Mouse (Mus musculus): ENCODE measurements around the gene Whamm. TPM values are rescaled to one million over a fixed set of nuclear protein-coding genes. Genes with fewer than 3 reads are reported as not detected.

The Whamm gene
- polyA plus RNA-seq, 1 experiment, result 30.4 TPM

DNA sequence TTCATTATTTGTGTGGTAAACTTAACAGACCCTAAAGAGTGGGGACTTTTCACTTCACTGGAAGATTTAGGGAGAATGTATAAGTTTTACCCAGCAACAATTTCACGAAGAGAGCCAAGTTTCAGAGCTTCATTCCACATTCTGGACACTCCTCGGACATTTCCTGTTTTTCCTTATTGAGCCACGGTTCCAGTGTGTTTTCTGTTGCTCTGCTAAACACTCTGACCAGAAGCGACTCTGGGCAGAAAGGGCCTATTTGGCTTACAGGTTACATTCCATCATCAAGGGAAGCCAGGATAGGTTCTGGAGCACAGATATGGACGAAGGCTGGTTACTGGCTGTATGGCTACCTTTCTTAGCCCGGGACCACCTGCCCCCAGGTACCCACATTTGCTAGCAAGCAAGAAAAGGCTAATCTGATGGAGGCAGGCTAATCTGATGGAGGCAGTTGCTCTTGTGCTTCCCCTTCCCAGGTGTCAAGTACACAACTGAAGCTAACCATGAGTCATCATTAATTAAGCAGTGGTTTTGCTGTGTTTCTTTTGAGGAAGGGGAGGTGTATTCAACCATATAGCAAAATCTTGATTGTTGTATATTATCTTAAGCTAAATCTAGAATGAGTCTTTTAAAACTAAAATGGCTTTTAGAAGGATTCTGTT lies 1.7 kb downstream of the Whamm start:
- TF ChIP-seq GATA1 (IDR thresholded peaks at IDR 0.05; ENCODE audit: low read length), result peak; percentile 65

DNA sequence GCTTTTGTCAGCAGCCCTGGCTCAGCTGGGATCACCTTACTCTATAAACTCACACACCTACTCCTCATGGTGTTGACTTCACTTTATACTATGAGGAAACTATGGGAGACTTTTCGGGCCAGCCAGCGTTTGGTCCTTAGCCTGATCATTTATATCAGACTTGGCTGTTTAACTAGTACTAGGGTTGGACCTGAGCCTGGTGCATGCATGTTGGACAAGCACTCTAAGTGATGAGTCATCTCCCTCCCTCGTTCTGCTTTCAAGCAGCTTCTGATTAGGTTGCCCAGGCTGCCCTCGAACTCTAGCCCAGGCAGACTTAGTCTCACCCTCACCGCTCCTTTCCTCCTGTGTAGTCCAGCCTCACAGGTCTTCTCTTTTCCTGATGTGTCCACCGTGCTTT lies 2.3 kb downstream of the Whamm start:
- no peak for TF ChIP-seq GATA1 (IDR thresholded peaks at IDR 0.05; ENCODE audit: low read length)

DNA sequence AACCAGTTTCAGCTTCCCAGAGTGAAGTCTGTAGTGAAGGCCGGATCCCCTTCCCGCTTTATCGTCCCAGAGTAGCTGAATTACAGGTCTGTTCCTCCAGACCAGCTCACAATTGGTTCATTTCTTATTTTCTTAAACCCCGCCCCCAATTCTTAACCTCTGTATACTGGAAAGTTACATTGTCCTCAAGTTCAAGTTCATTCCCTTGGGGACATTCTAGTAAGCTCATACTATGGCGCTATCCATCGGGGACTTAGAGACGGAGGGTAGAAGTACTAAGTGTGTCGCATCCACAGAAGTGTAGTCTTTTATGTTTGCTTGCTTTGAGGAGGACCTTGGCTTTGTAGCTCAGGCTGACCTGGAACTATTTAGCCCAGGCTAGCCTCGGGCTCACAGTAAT lies 2.8 kb downstream of the Whamm start:
- no peak for TF ChIP-seq GATA1 (IDR thresholded peaks at IDR 0.05; ENCODE audit: low read length)

DNA sequence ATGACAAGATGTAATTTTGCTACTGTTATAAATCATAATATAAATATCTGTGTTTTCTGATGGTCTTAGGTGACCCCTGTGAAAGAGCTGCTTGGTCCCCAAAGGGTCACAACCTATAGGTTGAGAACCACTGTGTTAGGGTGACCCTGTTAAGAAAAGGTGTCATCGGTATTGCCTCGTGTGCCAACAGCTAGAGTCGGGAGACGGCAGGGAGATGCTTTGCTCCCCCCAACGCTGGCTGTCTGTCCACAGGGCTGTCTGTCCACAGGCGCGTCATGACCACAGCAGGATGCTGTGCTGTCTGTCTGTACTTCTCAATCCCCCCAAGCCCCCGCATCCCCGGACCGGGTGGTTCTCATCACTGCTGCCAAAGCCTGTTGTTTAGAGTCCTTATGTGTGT lies 4.5 kb downstream of the Whamm start:
- TF ChIP-seq GATA1 (IDR thresholded peaks at IDR 0.05; ENCODE audit: low read length), result no peak

DNA sequence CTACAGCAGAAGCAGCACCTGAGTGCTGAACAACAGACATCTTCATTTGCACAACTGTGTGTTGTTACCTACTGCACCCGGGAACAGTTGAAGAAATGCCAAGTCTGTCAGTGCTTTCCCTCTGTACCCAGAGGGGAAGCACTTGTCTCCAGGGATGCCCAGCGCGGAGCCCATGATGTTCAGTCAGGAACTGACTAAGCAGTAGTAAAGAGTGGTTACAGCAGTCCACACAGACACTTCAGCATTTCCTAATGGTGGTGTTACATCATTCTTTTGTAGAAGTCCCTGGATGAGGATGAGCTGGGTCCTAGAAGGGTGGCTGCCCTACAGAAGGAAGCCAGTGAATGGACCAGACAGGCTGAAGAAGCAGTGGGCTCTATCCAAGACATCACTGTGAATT lies 6.8 kb downstream of the Whamm start:
- TF ChIP-seq GATA1 (IDR thresholded peaks at IDR 0.05; ENCODE audit: low read length), result no peak

DNA sequence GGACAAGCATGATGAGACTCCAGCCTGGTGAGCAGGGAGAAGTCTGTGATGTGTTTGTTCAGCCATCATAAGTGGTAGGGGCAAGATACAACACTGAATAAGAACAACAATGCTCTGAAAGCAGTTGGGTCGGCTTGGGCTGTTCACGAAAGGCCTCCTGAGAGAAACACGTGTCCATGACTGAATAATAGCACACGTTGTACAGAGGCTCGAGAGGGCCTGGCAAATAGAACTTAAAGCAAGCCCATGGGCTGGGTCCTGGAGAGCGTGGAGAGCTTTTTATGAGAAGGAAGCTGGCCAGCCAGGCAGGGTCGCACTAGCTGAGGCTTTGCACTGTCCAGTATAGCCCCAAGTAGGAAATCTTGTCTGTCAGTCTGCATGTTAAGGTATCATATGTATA lies 7.3 kb downstream of the Whamm start:
- TF ChIP-seq GATA1 (IDR thresholded peaks at IDR 0.05; ENCODE audit: low read length), result no peak

DNA sequence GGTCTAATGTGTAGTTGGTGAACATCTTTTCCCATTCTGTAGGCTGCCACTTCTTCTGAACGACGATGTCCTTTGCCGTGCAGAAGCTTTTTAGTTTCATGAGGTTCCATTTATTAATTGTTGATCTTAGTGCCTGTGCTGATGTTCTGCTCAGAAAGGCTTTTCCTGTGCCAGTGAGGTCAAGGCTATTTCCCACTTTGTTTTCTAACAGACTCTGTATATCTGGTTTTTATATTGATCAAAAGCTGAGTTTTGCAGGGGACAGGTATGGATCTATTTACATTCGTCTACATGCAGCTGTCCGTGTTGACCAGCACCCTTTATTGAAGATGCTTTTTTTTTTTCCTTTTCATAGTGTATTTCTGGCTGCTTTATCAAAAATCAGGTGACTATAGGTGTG lies 8.2 kb downstream of the Whamm start:
- TF ChIP-seq GATA1 (IDR thresholded peaks at IDR 0.05; ENCODE audit: low read length), result no peak

DNA sequence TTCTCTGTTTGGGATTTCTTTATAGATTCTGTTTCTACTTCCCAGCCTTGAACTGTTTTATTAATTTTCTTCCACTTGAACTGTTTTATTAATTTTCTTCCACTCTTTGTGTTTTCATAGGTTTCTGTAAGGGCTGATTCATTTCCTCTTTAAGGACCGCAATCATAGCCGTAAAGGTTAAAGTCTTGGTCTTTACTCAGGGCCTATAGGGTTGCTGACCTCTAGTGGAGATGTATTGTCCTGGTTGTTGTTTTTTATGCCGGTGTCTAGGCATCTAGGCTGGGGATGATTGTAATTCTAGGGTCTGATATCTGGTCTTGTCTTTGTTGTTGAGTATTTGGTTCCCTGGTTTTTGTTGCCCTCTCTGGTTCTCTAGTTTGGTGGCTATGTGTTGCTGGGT lies 12.4 kb downstream of the Whamm start:
- no peak for TF ChIP-seq GATA1 (IDR thresholded peaks at IDR 0.05; ENCODE audit: low read length)

DNA sequence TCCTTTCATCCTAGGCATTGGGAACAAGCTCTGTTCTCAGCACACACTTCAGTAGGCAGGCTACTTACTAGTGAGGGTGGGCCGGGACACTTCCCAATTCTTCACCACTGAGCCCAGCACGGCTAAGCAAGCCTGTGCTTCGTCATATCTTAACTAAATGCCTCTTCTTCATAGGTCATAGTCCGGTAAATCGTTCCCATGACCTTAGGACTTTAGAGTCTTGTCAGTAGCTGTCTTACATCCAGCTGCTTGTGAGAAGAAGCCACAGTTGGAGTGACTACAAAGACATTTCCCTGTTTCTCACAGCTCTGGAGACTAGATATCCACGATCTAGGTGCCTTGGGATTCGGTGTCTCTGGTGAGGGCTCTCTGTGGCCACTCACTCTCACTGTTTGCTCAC lies 14.3 kb downstream of the Whamm start:
- TF ChIP-seq GATA1 (IDR thresholded peaks at IDR 0.05; ENCODE audit: low read length), result no peak

DNA sequence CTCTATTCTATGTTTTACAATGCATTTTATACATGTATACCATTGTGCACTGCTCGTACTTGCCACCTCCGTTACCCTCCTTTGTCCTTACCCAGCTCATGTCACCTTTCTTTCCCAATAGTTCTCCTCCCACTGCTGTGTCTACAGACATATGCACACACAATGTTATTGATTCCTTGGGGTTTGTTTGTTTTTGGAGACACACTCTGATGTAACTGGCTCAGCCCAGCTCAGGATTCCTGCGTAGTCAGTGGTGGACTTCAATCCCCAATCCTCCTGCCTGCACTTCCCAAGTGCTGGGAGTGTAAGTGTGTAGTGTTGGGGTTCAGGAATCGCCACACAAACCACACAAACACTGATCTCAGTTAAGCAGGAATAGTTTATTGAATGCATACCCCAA lies 16.2 kb downstream of the Whamm start:
- TF ChIP-seq GATA1 (IDR thresholded peaks at IDR 0.05; ENCODE audit: low read length), result no peak

DNA sequence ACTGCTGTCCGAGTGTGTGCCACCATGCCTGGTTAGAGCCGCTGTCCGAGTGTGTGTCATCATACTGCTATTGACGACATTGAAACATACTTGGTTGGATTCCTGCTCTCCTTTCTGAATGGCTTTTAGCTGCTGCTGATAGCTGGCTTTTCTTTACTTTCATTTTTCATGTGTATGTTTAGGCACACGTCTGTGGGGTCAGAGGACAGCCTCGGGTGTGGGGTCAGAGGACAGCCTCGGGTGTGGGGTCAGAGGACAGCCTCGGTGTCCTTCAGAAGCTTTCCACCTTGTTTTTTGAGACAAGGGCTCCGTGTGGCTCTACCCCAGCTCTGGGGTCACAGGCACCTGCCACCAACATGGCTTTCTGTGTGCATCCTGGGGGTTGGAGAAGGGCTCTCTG lies 21.6 kb downstream of the Whamm start:
- no peak for TF ChIP-seq GATA1 (IDR thresholded peaks at IDR 0.05; ENCODE audit: low read length)

DNA sequence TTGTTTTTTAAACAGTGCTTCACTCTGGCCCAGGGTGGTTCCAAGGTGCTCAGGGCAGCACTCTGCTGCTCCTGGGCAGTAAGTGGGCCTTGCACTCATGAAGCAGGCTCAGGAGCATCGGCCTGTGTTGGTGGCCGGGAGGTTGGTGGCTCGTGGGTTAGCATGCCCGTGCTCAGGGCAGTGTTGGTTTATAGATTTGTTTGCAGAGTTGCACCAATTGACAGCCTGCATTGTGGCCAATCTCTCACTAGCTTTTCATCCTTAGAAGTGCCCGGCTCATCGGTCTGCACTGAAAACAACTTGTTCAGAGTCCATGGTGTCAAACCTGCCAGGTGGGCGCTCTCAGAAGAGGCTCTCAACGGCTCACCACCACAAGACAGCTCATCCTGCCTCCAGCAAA lies 22.3 kb downstream of the Whamm start:
- no peak for TF ChIP-seq GATA1 (IDR thresholded peaks at IDR 0.05; ENCODE audit: low read length)

DNA sequence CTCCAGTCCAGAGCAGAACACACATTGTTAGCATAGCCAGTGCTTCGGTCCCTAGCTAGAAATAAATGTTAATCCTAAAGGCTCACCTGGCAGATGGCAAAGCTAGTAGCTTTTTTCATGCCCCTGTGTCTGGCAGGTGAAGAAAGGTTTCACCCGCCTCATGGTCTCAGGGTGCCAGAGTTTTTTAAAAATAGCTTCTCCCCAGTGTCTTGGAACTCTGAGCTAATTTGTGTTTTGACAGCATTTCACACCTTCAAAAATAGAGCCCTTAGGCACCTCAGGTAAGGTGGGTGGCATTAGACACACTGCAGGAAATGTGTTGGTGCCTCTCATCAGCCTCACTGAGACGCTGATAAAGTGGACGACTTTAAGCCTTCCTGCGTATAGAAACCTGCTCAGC lies 24.0 kb downstream of the Whamm start:
- no peak for TF ChIP-seq GATA1 (IDR thresholded peaks at IDR 0.05; ENCODE audit: low read length)

DNA sequence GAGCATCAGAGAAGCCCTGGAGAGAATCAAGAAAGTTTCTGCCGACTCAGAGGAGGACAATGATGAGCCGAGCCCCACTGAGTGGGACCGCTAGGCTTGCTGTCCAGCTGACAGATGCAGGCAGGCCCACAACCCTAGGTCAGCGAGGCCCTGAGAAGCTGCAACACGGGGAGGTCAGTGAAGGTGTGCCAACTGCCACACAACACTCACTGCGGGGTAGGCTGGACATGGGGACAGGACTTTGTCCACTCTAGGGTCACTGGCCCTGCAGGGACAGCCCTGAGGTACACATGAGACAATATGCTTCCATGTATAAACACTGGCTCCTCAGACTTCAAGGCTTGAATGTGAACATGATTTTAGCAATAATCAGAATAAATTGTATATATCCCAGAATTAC lies 25.0 kb downstream of the Whamm start:
- TF ChIP-seq GATA1 (IDR thresholded peaks at IDR 0.05; ENCODE audit: low read length), result no peak

DNA sequence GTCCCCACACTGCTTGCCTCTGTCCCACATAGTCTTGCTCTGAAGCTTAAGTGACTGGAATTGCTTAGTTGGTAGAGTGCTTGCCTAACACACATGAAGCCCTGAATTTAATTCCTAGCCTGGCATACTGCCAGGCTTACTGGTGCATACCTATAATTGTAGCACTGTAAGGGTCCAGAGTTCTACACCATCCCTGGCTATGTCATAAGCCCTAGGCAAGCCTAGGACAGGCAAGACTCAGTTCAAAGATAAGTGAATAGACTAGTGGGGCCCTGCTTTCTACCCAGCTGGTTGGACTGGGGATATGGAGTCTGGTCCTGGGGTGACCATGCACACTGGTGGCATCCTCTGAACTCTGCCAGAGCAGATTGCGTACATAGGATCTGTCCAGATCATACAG lies 26.6 kb downstream of the Whamm start:
- TF ChIP-seq GATA1 (IDR thresholded peaks at IDR 0.05; ENCODE audit: low read length), result no peak

DNA sequence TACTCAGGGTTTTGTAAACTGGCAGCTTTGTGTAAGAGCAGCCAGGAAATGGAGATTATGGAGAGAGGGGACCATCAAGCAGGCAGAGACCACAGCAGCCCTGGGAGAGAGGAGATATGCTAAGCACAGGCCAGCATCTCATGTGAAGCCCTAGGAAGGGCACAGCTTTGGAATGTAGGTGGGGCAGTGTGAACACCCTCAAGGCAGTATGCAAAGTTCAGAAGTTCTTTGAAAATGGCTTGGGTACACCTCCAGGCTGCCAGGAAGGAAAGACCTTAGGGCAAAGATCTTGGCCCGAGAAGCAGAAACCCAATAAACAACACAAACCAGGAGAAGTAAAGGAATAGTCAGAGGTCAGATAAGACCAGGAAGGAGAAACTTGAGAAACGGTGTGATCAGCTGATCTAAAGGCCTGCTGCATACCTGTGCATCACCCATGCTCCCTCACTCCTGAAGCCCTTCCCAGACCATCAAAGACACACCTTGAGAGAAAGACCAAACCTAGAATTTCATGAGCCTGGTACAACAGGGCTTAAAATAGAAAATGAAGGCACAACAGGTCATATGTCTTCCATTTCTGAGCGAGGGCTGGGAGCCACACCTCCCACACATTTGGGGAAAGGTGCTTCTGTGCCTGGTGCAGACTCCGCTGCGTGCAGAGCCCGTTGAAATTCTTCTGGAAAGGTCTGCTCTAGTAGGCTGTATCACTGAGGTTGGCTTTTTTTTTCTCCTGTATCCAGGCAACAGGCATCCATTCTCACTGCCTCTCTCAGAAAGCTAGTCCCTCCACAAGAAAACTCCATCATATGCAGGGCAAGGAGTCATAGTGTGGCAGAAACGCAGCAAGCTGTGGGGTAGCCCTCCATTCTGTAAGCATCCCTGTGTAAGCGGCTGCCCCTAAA lies 28.6 kb downstream of the Whamm start:
- TF ChIP-seq GATA1 (IDR thresholded peaks at IDR 0.05; ENCODE audit: low read length), result no peak

DNA sequence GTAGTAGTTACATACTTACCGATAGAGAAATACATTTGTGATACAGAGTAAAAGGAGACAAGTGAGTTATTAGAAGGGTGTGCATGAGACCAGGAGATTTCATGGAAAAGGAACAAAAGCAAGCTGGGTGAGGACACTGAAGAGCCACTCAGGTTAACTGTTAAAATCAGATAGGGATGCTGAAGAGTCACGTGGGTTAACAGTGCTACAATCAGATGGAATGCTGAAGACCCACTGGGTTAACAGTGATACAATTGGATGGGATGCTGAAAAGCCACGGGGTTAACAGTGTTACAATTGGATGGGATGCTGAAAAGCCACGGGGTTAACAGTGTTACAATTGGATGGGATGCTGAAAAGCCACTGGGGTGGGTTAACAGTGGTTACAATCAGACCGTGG lies 33.9 kb downstream of the Whamm start:
- TF ChIP-seq GATA1 (IDR thresholded peaks at IDR 0.05; ENCODE audit: low read length), result no peak
